Mouse (Mus musculus): ENCODE results near the gene Zfp518a. TPM values are rescaled to one million over a fixed set of nuclear protein-coding genes. Genes with fewer than 3 reads are reported as not detected.

Zfp518a gene
- 9.1 TPM for polyA plus RNA-seq (2014; fragmentation: Illumina TruSeq; extraction: RNeasy Lipid Tissue Mini Kit (QIAGEN cat#74804); ENCODE audit: low read depth, low replicate concordance)

GRCm38 (mm10) chr19:40894519-40895392 lies at the start of gene Zfp518a:
Zfp518a (plus strand) TSS chr19:40894705.

Other genes starting within 250 kb of the Zfp518a start
- 0.43 TPM for gene Cc2d2b, start 146.0 kb upstream of the Zfp518a start, polyA plus RNA-seq (2014; fragmentation: Illumina TruSeq; extraction: RNeasy Lipid Tissue Mini Kit (QIAGEN cat#74804); ENCODE audit: low read depth, low replicate concordance)
- 4.6 TPM for gene Ccnj, start 63.4 kb upstream of the Zfp518a start, polyA plus RNA-seq (2014; fragmentation: Illumina TruSeq; extraction: RNeasy Lipid Tissue Mini Kit (QIAGEN cat#74804); ENCODE audit: low read depth, low replicate concordance)
- gene Blnk, start 99.8 kb downstream of the Zfp518a start, polyA plus RNA-seq (2014; fragmentation: Illumina TruSeq; extraction: RNeasy Lipid Tissue Mini Kit (QIAGEN cat#74804); ENCODE audit: low read depth, low replicate concordance), result 22.4 TPM
- gene Dntt, start 134.6 kb downstream of the Zfp518a start, polyA plus RNA-seq (2014; fragmentation: Illumina TruSeq; extraction: RNeasy Lipid Tissue Mini Kit (QIAGEN cat#74804); ENCODE audit: low read depth, low replicate concordance), result not detected
- gene Opalin, start 182.4 kb downstream of the Zfp518a start, polyA plus RNA-seq (2014; fragmentation: Illumina TruSeq; extraction: RNeasy Lipid Tissue Mini Kit (QIAGEN cat#74804); ENCODE audit: low read depth, low replicate concordance), result not detected

Measured in adipose tissue, adult 10 weeks (tissue).